Mouse (Mus musculus) kidney, adult 2 months (tissue): ENCODE data around the gene Xntrpc.

Source experiments
- CTCF ChIP-seq: fragments of 200-500 bp; conservative IDR thresholded peaks from 2 replicates; pipeline ENCODE4 v1.5.1; 2011; ENCODE audit warnings: low read depth, mild to moderate bottlenecking, control low read depth, low read length, moderate library complexity, mixed read lengths; ENCODE audit not compliant: insufficient read depth, insufficient read length
- POLR2A ChIP-seq: fragments of 200-500 bp; IDR thresholded peaks from one replicate; pipeline ENCODE4 v1.6.1; 2011; ENCODE audit warnings: low read depth, low read length, control low read depth

- TF ChIP-seq CTCF (no peak), POLR2A (no peak)
Measured at GRCm38 (mm10) chr7:102108206-102108605, 42.7 kb downstream of the Xntrpc start.
